Mouse (Mus musculus) gastrocnemius, postnatal 14 days (tissue): ENCODE data around the gene Ppp1r27. TPM values are rescaled to one million over a fixed set of nuclear protein-coding genes. Genes with fewer than 3 reads are reported as not detected.
A peak's percentile ranks its signal among the peaks of the same experiment; 100 is the strongest.

Experiments
- DNase-seq: peaks from one replicate; pipeline ENCODE4 v3.0.0; 2021; ENCODE audit warnings: mixed read lengths
- intact Hi-C: fragments of 180-260 bp; cut with DNase I; formaldehyde crosslinking; loops from one replicate; pipeline ENCODE4 v1.15.1; 2025; ENCODE audit warnings: low total_unique reads
- total RNA-seq, 2 experiments: library from RNA; stranded (reverse); gene quantifications; 2 replicates each; pipeline ENCODE4 v1.2.3; 2021

The Ppp1r27 gene
- total RNA-seq, 2 experiments from 2014 or later, result 159 to 234 TPM

DNA sequence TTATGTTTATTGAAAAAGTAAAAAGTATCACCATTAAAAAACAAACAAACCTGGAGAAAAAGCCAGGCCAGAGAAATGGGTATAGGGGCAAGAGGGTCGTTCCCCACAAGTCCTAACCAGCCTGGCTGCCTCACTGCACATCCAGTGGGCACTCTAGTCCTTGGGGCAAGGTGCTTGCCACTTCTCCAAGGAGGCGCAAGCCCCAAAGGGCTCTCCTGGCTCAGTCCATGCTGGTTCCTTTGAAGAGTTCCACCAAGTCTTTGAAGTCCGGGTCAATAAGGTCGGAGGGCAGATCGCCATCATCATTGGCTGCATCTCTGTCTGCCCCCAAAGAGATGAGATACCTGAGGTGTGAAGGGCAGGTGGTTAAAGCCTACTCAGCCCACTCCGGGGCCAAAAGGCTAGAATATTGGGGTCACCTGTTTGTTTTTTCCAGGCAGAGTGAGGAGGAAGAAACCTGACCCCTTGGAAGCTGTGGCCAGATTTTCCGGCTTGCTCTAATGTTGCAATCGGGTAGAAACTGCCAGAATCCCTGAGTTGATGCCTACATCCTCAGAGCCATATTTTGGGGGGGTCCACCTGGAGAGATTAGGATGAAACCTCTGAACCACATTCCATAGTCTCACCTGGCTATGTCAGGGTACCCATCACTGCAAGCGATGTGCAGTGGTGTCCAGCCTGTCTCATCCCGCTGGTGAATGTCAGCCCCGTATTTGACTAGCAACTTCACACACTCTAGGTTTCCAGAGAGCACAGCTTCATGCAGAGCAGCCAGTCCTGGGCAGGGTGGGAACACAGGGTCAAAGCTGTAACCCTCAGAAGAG, 734 bp downstream of the Ppp1r27 start:
- DNase-seq, result no peak
- intact Hi-C loops, result no loop called here

DNA sequence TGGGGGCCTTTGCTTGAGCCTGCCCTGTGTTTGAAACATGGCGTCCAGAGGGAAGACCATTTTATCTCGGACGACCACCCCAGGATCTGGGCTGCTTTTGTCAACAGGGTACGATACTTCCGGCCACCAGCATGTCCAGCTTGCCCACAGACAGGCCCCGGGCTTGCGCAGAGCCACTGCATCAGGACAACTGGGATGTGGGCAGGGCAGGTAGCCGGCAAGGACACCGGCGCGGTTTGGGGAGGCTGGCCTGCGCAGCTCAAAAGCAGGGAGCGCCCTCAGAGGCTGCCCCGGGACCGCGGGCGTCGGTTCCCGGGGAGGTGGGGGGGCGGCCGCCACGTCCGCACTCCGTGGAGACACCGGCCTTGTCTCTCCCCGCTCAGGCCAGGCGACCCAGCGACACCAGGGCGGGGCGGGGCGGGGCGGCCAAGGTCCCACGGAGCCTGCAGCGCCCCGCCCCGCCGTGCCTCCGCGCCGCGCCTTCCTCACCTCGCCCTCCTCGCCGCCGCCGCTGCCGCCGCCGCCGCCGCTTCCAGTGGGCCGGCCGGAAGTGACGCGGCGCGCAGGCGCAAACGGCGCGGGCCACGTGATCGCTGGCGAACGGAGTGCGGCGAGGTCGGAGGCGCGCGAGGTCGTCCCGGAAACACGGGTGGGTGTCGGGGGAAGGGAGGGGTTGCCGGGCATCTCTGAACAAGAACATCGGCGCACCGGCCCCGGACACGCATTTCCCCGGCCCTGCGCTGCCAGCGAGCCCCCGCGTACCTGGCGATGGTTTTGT, 1.6 kb downstream of the Ppp1r27 start, which contains the start of gene Mcrip1:
Mcrip1 (minus strand) TSS at position 560 of the 778 bp plus-strand sequence.
- intact Hi-C loops, result no loop called here

DNA sequence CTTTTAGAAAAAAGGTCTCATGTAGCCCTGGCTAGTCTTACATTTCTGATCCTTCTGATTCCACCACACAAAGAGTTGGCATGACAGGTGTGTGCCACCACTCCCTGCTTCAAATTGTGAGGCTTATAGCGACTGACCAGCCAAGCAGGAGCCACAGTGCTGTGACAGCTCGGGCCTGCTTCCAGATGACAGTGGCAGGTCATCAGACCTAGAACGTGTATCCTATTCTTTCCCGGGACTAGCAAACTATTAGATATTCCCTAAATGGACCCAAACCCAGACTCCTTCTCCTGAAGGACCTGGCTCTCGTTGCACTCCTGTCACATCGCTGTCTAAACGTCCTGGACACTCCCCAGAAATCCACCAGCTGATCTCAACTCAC, 2.2 kb downstream of the Ppp1r27 start:
- DNase-seq, result no peak
- intact Hi-C loops, result no loop called here

More for the DNA sequence above, 1.6 kb downstream of the Ppp1r27 start, which contains the start of gene Mcrip1:
- peak; percentile 96 for DNase-seq

DNA sequence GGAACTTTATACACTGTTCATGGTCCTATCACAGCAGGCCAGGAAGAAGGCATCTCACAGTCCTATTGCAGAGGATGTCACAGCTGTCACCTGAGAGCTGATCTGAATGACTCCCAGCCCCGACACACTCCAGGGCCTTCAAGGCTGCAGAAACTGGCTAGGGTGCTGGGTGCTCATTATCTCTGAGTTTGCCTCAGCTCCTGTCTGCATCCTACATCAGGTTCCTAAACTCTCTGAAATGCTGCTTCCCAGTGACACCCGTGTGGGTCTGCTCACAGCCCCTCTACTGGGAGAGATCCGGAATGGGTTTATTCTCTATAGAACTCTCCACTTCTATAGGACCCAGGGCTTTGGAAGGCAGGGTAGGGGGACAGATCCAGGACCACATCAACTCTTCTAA, 2.7 kb downstream of the Ppp1r27 start:
- intact Hi-C loops, result no loop called here
- DNase-seq, result no peak

DNA sequence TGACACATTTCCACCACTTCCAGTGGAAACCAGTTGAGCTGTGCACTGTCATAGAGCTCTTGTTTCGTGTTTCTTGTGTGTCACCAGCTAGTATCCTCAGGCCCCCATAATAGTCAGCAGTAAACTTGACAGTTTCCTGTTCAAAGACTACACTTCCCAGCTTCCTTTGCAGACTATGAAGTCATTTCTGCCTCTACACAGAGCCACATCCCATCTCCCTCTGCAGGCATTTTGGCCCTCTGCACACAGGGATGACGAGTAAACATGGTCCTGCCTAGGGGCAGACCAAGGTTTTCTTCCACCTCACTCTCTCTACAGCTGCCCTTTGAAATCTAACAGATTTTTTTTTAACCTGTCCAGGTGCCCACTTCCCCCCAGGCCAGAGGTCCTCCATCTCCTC, 3.5 kb downstream of the Ppp1r27 start:
- DNase-seq, result no peak
- intact Hi-C loops, result no loop called here

DNA sequence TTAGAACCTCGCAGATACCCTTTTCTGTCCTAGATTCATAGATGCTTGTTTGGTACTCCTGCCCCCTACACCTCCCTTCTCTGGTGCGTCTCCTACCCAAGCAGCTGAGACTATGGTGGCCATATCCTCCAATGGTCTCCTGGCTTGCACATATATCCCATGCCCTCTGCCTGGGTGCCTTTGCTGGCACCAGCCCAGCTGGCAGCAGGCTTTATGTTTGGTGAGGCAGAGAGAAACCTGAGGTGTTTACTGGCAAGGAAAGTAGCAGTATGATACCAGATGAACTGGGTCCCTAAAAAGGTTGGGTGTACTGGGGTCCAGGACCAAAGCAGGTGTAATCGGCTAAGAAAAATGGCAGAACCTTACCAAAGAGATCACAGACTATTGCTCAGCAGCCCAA, 5.0 kb downstream of the Ppp1r27 start:
- DNase-seq, result no peak

DNA sequence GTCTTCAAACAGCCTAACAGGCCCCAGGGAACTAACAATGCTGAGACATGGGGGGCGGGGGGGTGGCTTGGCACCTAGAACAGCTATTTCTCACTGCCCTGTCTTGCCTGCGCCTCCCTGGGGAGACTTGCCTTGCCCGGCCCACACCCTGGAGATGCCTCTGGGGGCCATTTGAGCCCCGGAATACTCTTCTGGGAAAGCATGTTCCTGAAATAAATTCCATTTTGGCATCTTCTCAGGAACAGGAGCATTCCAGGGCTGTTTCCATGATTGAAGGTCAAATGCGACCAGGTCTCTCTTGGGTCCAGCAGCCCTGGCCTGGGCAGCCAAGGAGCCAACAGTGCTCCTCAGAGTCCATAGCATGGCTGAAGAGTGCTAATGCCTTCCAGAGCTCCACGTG, 8.6 kb downstream of the Ppp1r27 start:
- no peak for DNase-seq
- intact Hi-C loops, result no loop called here

More for the DNA sequence above, 5.0 kb downstream of the Ppp1r27 start:
- intact Hi-C loops, result no loop called here

DNA sequence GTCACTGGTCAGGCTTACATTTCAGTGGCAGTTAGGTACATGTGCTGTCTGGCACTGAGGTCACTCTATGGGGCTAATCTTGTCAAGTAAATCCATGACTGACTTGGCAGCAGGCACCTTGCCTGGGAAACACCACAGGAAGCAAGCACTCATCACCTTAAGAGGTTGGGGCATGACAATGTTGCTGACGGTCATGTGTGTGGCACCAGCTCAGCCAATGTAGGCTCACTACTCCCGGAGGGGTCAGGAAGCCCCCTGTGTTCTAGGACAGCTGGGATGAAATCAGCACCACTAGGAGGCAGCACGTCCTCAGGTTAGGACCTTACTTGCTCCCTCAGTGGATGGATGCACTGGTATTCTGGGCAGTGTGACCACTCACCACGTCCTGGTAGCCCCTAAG, 9.0 kb downstream of the Ppp1r27 start:
- intact Hi-C loops, result no loop called here
- no peak for DNase-seq

DNA sequence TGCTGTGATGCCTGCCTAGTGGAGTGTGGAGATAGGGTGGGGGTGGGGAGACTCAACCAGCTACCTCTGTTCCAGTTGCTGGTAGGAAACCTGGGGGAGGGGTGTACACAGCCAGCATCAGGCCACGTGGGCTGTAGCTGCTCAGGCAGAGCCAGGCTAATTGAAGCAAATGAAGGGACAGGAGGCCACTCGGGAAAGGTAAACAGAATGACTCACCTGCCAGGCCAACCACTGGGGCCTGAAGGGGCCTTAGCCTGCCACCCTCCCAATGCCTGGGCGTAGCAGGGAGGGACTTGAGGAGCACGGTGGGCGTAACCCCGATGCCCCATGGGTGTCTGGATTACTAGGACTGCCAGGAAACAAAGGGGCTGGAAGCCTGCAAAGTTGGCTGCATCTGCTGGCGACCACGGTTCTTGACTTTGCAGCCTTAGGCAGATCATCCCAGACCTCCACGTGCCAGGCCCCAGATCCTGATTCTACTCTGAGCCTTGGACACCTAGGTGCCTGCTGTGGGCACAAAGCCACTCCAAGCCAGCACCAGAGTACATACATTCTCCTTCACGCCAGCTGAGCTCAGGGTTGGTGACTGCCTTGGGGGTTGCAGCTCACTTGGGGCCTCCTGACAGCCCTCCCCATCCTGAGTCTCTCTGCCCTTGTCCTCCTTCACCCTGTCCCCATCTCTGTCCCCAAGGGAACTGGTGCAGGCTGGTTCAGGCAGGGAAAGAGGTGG, 11.5 kb downstream of the Ppp1r27 start:
- intact Hi-C loops, result no loop called here
- no peak for DNase-seq

DNA sequence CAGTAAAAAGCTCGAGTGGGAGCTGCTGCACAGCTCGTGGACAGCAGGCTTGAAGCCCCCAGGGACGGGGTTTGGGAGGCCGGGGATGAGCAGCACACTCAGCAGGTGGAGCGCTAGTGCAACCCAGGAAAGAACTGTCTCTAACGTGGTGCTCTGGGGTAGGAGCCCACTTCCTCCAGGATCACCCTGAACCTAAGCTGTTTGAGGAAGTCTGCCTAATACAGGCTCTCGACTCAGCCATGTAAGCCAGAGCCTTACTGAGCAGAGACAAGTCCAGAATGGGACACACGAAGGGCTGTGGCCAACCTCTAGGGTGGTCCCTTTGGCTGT, 12.0 kb downstream of the Ppp1r27 start:
- no peak for DNase-seq
- intact Hi-C loops, result no loop called here

DNA sequence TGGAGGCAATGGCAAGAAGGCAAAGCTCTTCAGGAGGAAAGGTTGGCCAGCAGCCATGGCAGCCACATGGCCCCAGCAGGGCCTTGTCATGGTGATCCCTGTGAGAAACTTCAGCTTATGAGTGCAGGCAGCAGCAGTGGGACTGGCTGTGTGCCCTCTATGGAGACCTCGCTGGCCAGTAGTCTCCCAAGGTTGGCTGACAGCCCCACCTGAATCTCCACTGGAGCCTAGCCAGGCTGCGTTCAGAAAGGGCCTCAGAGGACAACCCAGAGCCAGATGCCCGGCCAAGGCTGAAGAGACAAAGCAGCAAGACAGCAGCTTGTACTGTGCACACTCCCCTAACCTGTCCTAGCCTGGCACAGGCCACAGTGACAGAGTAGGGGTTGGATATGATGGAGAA, 12.4 kb downstream of the Ppp1r27 start:
- DNase-seq, result peak; percentile 75
- intact Hi-C loops, result no loop called here

DNA sequence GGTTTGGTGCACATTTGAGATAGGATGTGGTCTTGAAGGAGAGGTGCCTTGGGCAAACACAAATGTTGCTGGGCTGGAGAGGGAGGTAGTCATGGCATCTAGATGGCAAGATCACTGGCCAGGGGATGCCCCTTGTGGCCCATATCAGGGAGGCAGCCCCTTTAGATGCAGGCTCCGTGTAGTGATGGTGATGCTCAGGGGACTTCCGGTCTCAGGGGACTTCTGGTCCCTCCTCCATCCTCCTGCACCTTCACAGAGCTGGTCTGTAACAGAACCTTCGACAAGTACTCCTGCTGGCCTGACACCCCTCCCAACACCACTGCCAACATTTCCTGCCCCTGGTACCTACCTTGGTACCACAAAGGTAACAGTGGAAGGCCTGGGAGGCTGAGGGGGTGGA, 15.1 kb downstream of the Ppp1r27 start:
- DNase-seq, result no peak
- intact Hi-C loops, result no loop called here

DNA sequence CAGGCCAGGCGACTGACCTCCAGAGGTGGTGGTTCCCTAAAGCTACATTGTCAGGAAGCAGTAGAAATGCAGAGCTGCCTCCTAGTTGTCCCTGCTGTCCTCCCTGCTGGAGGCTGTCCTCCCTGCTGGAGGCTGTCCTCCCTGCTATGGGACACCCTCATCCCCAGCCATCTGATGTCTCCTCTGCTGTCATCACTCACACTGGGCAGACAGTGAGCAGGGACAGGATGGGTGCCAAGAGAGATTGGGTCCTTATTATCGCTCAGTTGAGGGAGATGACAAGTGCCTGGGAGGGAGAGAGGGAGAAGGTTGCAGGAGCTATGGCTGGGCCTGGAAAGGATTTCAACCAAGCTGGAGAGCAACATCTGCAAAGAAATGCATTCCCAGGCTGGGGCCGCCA, 15.8 kb downstream of the Ppp1r27 start:
- no peak for DNase-seq
- intact Hi-C loops, result no loop called here

DNA sequence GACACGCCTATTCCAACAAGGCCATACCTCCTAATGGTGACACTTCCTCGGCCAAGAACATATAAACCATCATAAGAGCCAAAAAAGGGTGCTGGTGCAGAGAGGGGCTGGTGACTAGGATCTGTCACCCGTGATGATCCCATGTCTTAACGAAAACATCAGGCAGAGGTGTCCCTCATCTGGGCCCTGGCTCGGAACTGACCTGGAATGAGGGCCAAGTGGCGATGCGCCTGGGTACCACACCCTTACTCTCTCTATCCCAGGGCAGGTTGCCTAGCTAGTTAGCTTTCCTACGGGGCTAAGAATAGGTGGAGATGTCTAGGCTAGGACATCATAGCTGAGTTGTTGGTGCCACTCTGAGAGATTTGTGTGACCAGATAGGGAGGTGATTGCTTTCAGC, 16.8 kb downstream of the Ppp1r27 start:
- no peak for DNase-seq
- intact Hi-C loops, result no loop called here

DNA sequence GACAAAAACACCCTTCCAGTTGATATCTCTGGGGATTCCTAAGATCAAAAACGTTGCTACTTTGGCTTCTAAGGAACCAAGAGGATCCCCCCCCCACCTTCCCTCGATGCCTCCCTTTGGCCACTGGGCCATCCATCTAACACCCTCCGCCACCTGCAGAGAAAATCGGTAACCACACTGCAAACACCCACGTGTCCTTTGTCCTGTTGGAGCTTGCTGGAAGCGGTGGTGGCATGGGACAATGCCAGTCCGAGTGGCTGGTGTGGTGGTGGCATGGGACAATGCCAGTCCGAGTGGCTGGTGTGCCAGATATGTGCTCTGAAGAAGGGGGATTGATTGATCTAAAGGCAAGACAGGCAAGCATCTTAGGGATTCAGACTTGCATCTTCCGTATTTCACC, 19.3 kb downstream of the Ppp1r27 start:
- DNase-seq, result no peak
- intact Hi-C loops, result no loop called here

DNA sequence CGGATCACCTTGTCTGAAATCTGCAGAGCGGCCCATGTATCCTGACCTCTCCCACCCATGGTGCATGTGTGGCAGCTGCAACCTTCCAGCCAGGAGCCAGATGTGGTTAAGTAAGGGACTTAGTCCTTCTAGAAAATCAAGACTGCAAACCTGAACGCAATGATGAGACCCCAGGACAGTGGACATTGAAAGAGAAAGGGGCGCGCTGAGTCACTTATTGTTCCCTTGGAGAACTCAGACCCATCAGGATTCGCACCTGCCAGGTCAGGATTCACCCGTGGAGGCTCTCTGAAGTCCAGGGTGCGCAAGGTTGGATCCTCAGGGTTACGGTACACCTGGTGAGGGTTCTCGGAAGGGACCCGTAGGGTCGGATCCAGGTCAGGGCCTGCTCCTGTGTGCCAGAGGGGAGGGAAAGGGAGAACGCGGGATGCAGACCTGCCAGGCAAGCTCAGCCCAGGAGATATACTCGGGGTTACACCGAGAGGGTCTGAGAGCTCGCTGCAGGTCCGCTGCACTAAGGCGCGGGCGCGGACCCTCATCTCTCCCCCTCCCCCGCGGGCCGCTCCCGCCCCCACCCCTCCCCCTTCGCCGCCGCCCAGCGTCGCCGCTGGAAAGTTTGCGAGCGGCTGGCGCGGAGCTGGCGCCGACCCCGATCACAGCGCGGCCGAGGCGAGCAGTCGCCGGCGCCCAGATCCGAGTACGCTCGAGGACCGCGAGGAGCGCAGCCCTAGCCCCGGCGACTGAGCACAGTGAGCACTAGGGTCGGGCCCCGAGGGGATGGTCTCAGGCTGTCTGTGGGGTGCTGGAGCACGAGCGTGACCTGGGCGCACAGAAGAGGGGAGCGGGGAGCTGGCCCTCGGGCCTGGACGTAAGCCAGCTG, 20.6 kb downstream of the Ppp1r27 start, which contains the start of gene Gcgr:
Gcgr (plus strand) TSS at position 615 of the 880 bp plus-strand sequence.
- no peak for DNase-seq
- intact Hi-C loops, result no loop called here

DNA sequence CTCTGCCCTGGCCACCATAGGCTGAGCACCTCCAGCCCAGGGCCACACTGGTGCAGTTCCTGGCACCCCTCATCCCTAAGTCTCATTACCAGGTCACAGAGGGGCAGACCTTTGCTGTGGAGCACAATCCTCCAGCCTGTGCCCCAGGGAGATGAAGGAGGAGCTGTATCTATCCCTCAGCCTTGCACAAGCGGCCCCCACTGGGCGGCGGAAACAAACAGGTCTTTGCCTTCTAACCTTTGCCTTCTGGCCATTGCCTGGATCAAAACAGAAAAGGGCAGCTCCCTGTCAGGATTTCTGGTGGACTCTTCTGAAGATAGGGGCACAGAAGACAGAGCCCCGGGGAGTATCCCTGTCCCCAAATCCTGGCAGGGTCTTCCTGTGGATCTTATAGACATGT, 22.0 kb downstream of the Ppp1r27 start:
- no peak for DNase-seq
- intact Hi-C loops, result no loop called here

DNA sequence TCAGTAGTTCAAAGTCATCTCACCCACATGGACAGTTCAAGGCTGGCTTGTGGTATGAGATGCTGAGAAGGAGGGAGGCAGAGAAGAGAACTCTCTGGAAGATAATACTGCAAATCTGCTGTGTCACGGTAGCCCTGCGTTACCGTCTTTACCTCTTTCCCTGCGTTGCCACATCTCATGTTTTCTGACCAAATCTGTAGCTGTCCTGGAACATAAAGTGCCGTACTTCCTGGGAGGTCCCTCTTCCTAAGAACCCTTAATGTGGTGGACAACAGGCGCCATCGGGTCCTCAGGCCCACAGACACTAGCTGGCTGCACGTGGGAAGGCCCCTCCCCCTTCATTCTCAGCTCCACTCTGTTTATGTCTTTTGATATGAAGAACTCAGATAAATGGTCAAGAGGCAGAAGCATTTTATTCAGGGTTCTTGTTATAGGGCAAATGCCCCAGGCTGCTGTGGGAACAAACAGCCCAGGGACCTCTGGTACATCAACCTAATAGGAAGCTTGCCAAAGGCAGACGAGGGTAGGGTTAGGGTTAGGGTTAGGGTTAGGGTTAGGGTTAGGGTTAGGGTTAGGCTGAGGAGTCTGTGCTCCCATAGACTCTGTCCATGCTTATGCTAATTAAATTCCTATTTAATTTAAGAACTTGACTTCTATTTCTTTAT, 23.1 kb downstream of the Ppp1r27 start:
- intact Hi-C loops, result no loop called here
- DNase-seq, result no peak

DNA sequence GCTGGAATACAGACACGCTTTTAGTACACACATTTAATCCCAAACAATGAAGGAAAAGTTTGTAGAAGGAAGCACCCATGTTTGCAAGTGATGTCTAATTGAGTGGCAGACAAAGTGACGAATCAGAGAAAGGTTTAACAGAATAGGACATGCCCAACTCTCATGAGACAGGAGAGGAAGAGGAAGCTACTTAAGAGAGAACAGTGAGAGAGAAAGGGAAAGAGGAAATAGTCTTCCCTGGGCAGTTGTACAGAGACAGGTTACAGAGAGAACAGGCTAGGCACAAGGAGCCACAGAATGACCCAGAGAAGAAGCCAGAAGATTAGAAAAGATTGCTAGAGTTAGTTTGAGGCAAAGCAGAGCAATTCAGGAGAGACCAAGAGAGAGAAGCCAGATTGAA, 25.0 kb downstream of the Ppp1r27 start:
- DNase-seq, result no peak
- intact Hi-C loops, result no loop called here
